Mouse (Mus musculus): ENCODE results near the gene Ntsr2. TPM values are rescaled to one million over a fixed set of nuclear protein-coding genes. Genes with fewer than 3 reads are reported as not detected.

Gene Ntsr2
- polyA plus RNA-seq (2017; shearing (Covaris generic)) = not detected

GRCm38 (mm10) chr12:16653332-16654093 lies at the start of gene Ntsr2:
Gene Ntsr2, plus strand, starts transcription at chr12:16653382.

GRCm38 (mm10) chr12:16610936-16611335 lies 42.2 kb upstream of the Ntsr2 start, which contains the start of gene Lpin1:
Gene Lpin1, minus strand, starts transcription at chr12:16610966.

Other genes starting within 250 kb of the Ntsr2 start
- gene Lpin1, start 42.4 kb upstream of the Ntsr2 start, polyA plus RNA-seq (2017; shearing (Covaris generic)) = 42.2 TPM
- 0.06 TPM for gene Greb1, start 147.5 kb downstream of the Ntsr2 start, polyA plus RNA-seq (2017; shearing (Covaris generic))
- gene E2f6, start 157.6 kb downstream of the Ntsr2 start, polyA plus RNA-seq (2017; shearing (Covaris generic)) = 13.3 TPM
- gene Rock2, start 241.5 kb downstream of the Ntsr2 start, polyA plus RNA-seq (2017; shearing (Covaris generic)) = 46.7 TPM